Mouse (Mus musculus): ENCODE results near the gene Mpdu1.

DNA sequence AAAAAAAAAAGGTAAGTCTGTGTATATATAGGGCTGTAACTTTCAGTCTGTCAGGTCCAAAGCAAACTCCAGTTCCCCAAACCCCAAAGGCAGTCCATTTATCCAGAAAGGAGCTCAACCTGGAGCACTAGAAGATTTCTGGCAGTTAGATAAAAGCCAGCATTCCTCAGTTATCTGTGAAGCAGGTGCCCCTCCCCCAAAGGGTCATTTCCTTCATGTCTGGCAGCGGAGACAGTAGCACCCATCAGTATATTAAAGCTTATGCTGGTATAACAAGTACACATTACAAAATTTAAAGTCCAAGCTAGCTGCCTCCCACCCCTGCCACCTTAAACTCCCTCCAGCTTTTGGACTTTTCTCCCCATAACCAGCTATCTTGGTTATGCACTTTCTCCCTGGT lies 37.2 kb upstream of the Mpdu1 start:
- peak in 1 of 2 experiments; percentile 48; a peak in 1 of 4 replicates for TF ChIP-seq EP300 (IDR thresholded peaks at IDR 0.05; ENCODE audit: low read depth in 1 of 2, low read length in 2 of 2)
- TF ChIP-seq MAX (IDR thresholded peaks at IDR 0.05; ENCODE audit: low read length) = no peak
- TF ChIP-seq TAL1 (IDR thresholded peaks at IDR 0.05; ENCODE audit: low read length) = no peak
- TF ChIP-seq BHLHE40 (IDR thresholded peaks at IDR 0.05; ENCODE audit: borderline replicate concordance, low read depth, low read length) = no peak
- no peak for TF ChIP-seq ELF1 (IDR thresholded peaks at IDR 0.05; ENCODE audit: low read depth, low read length)
- no peak for TF ChIP-seq POLR2A (IDR thresholded peaks at IDR 0.05; ENCODE audit: control insufficient read depth in 1 of 2, insufficient read depth in 1 of 2, low read depth in 1 of 2, low read length in 2 of 2, poor library complexity in 1 of 2)
- TF ChIP-seq ZNF384 (IDR thresholded peaks at IDR 0.05; ENCODE audit: low read depth, low read length) = no peak
- no peak for TF ChIP-seq HCFC1 (IDR thresholded peaks at IDR 0.05; ENCODE audit: low read depth, low read length)
- TF ChIP-seq ZMIZ1 (IDR thresholded peaks at IDR 0.05; ENCODE audit: low read depth, low read length) = no peak
- no peak for TF ChIP-seq ZC3H11A (IDR thresholded peaks at IDR 0.05; ENCODE audit: low read depth, low read length)
- no peak for TF ChIP-seq GABPA (IDR thresholded peaks at IDR 0.05; ENCODE audit: low read depth, low read length)
- TF ChIP-seq NELFE (IDR thresholded peaks at IDR 0.05; ENCODE audit: low read depth, low read length) = no peak

Data from MEL (cell line).